Mouse (Mus musculus): ENCODE data around the gene Pnliprp2.

The Pnliprp2 gene

DNA sequence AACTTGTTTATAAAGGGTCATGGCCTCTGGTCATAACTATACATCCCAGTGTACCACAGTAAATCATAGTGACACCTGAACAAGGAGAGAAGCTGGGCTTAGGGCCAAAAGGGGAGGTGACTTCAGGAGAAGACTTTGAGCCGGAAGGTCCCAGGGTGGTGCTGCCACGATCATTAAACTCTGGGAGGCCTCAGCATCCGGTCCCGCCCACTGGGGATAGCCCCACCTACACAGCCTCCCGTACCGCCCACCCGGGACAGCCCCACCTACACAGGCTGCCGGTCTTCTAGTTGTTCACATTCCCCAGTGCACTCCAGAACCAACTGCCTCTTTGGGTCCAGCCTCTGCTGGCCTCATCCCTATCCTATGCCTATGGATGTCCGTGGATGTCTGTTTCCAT is at the start of gene Pnliprp2:
TSS of gene Pnliprp2 (plus strand) at position 297 of the 400 bp plus-strand sequence.
- no peak for DNase-seq

DNA sequence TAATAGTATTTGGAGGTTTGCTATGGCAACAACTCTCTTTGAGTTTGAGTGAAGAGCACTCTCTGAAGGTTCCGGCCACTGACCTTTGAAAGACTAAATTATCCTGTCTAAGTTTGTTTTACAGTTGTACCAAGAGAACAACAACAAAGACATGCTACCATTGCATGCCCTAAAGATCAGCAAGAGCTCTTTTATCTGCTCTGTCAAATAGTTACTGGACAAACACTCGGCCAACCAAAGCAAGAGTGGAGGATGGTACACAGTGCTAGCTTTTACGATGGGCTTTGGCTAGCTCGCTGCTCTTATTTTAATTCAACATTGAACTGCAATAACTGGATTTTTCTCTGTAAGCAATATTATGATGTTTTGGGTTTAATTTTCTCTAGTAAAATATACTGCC is 41.6 kb upstream of the Pnliprp2 start:
- peak; percentile 48 for DNase-seq

DNA sequence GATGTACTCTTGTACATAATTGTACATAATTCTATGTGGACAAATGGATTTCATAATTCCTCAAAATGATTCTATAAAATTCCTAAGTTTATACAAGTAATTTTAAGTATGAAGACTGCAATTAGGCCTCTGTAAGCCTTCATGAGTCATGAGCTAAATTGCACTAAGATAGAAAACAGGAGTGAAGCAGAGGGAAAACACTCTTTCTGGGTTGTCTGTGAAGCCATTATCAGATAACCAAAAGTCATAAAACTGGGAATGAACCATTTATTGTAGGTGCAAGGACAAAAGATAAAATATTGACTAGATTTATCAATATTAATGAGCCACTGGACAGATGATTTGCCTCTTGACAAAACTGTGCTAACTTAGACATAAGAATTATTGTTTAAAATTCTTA is 39.1 kb upstream of the Pnliprp2 start:
- DNase-seq: no peak

DNA sequence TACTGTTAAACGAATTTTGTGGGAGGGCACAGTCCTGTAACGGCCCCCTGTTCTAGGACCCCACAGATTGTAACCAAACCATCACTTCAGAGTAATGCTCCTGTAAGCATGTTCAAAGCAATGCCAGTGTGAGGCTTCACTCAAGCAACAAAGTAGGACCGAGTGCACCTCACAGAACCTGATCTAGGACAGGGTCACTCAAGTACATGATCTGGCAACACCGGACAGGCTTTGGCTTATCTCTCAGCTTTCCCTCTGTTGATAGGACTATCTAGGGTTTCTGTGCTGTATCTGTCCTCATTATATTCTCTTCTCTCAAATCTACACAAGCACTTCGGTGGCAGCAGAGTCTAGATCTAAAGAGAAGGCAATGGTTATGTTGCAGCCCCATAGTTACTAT is 33.0 kb upstream of the Pnliprp2 start:
- DNase-seq: peak; percentile 61

DNA sequence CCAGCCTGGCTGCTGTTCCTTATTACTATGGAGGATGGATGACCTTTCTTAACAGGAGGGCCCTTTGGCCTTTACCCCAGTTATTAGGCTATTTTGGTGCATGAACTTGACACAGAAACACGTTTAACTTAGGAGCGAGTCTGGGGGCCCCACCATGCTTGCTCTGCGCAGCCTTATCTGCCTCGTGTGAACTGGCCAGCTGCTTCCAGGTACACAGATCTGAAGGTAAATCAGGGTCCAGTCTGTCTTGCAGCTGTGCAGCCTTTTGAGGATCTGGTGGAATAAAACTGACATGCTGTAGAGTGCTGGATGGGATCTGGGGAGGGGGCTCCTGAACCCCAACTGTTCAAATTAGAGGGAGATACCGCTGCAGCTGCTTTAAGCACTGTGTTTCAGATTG is 31.8 kb upstream of the Pnliprp2 start:
- DNase-seq: peak; percentile 87

DNA sequence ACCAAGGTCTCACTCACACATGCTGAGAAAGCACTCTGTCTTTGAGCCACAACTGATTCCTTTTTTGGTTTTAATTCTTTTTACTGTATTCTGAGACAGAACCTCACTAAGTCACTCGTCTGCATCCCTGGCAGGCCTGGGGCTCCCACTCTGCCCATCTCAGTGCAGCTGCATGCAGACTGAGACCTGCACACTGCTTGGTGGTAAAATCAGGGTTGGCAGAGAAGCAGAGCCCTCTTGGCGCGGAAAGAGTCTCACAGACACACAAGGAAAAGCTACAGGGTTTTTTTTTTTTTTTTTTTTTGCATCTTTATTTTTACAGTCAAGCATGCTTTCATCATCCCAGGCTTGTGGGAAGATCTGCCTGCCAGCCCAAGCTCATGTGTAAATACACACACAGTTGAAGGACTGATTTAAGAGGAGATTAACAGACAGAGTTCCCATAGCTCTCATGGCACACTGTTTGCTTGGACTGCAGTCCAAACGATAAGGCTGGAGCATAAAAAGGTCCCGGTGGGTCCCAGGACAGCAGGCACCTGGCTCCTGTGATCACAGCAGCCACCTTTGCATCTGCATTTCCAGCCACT is 31.0 kb upstream of the Pnliprp2 start, which contains the start of gene Pnliprp1:
TSS of gene Pnliprp1 (plus strand) at position 443 of the 587 bp plus-strand sequence.
- no peak for DNase-seq

DNA sequence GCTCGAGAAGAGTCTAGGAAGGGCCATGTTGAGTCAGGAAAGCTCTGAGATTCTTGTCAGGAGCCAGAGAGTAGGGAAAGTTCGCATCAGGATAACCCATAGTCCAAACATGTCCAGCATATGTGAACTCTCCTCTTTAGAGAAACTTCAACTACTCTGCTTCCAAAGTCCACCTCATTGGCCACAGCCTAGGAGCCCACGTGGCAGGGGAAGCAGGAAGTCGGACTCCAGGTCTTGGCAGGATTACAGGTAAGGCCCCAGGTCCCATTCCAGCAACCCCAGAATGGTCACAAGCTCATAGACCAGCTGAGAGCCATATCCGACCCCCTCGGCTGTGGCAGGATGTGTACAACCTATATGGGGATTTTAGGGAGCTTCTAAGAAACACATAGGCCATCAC is 26.3 kb upstream of the Pnliprp2 start:
- peak; percentile 82 for DNase-seq

DNA sequence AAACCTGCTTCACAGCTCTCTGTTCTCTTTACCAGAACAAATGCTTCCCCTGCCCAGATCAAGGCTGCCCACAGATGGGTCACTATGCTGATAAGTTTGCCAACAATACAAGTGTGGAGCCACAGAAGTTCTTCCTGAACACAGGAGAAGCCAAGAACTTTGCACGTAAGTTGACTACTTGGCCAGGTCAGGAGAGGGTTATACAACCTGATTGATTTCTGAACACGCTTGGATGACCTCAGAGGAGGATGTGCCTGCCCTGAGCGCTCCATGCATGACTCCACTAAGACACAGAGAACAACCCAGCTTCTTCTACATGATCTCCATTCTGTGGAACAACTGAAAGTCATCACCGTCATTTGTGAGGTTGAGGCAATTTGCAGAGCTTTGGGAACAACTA is 21.4 kb upstream of the Pnliprp2 start:
- peak; percentile 68 for DNase-seq

DNA sequence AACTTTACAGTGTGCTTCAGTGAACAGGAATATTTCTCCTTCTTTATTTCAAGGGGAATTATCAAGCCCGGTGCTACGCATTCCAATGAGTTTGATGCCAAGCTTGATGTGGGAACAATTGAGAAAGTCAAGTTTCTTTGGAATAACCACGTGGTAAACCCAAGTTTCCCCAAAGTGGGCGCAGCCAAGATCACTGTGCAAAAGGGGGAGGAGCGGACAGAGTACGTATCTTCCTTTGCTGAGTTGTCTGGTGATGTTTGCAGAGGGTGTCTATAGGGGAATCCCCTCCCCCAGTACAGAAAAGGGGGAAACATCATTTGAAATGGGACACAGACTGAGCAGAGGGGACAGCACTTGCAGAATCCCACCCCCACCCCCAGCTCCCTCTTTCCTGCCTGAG is 18.5 kb upstream of the Pnliprp2 start:
- peak; percentile 71 for DNase-seq

DNA sequence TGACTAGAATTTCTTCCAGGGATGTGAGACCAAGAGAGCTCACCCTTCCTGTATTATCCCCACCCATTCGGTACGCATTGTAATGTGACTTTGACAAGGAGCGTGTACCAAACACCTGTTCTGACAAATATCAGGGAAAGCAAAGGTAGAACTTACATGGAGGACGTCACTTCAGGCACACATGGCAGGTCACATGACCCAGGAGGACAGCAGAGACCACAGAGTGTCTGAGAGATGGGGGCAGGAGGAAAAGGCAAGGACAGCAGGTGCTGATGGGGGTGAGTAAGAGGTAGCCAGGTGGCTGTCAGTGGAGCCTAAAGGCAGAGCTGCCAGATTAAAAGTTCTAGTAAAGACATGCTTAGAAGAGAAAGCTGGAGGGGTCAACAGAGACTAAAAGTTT is 16.8 kb upstream of the Pnliprp2 start:
- peak; percentile 56 for DNase-seq

DNA sequence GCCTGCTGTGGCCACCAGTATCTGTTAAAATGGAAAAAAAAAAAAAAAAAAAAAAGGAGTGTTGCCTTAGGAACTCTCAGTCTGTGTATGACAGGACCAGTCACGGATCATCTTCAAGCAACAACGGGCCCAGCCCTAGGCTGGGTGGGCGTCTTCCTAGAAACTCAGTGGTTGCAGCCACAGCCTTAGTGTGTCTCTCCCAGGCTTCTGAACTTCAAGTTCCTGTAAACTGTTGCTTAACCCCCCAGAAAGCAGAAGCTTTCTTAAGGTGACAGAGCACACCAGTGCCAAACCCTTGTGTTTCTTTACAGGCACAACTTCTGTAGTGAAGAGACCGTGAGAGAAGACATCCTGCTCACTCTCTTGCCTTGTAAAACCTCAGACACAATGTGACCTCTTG is 15.8 kb upstream of the Pnliprp2 start:
- DNase-seq: no peak

DNA sequence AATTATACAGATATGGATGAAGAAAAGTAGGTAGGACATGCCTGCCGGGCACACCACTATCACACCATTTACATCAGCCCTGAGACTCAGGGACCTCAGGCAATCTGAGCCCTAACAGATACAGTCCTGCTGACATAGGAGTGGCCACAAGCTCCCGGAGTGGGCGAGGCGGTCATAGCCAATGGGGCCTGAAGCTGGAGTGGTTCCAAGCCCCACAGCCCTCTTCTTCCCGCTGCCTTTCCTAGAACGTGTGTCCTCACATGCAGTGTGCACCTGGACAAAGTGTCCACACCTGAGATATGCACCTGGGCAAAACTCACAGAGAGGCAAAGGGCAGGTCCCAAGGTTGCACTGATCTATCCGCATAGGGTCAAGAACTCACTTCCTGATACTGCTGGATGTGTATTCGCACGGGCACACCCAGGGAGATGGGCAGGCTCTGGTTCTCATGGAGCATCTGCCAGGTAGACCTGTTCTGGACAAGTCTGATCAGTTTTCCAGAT is 12.0 kb upstream of the Pnliprp2 start:
- DNase-seq: peak; percentile 89

DNA sequence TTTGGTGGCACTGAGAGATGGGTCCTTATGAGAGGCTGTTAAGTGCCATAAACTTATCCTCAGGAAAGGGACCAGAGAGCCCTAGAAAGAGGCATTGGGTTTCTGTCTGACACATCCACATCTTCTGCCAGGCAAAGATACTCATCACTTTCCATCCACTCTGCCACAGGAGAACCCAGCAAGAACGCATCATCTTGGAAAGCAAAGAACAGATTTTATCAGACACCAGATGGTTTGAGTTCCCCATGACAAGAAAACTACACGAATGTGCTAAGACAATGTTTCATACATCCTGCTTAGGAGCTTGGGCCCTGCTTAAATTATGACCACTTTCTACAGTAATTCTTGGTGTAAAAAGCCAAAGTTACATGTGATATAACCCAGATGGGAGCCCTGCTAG is 8.7 kb upstream of the Pnliprp2 start:
- peak; percentile 34 for DNase-seq

DNA sequence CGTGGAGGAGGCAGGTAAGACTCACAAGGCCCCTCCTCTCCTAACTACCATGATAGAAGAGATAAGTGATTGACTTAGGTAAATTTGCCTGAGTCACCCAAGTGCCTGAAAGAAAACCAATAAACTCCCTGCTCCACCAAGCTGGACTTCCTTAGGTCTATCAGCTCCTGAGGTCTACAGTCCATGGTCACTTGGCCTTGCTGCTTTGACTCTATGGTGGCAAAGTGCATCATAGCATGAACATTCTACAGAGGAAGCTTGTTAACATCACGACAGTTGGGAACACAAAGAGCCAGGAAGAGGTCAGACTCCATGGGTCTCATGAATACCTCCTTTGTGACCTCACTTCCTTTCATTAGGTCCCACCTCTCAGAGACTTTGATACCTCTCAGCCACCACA is 8.0 kb upstream of the Pnliprp2 start:
- peak; percentile 76 for DNase-seq

DNA sequence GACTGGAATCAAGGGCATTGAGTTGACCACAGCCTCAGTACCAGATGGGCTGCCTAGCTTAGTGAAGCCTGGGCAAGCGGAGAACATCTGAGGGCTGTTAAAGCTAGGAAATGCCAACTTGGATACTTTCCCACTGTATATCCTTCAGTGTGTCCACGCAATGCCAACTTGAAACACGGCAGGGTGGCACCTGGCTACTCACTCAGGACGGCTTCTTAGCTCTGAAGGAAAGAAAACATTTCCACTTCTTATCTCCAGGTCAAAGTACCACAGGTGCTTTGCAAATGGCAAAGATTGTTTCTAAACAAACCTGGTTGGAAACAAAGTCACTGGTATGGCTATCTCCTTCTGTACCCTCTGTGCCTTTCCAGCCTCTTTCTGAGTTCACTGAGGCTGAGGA is 648 bp upstream of the Pnliprp2 start:
- no peak for DNase-seq

DNA sequence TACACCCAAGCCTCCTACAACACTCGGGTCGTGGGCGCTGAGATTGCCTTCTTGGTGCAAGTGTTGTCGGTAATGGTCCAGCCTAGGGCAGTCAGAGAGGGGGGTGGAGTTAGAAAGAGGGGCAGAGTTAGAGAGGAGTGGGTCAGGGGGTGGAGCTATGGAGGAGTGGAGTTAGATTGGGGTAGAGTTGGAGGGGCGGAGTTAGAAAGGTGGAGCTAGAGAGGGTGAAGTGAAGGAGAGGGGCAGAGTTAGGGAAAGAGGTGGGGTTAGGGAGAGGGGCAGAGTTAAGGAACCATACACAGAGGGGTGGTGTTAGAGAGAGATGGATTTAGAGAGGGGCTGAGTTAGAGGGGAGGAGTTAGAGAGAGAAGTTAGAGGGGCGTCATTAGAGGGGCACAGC is 2.8 kb downstream of the Pnliprp2 start:
- DNase-seq: no peak

DNA sequence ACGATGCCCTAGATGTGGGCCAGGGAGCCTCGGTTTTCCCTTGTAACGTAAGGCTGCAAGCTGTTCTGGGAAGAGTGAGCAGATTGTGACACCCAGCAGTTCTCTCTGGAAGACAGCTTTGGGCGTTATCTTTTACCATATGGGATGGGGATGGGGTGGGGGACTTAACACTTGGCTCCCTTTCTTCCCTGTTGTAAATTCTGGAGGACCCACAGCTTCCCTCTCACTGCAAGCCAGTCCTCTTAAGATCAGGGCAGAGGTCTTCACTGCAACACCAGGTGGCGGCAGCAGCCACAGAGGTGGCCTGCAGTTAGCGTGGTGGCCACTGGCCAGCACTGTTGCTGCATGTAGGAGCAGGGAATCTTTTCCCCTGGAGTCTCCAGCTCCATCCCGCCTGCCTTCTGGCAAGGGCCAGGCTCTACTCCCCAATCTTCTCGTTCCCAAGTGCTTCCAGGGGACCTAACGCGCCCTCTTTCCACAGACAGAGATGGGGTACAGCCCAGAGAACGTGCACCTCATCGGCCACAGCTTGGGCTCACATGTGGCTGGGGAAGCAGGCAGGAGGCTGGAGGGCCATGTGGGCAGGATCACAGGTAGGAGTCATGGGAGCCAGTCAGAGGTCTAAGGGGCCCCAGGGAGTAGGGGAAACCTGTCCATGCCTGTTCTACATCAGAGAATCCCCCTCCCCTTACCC is 3.5 kb downstream of the Pnliprp2 start:
- DNase-seq: peak; percentile 94

DNA sequence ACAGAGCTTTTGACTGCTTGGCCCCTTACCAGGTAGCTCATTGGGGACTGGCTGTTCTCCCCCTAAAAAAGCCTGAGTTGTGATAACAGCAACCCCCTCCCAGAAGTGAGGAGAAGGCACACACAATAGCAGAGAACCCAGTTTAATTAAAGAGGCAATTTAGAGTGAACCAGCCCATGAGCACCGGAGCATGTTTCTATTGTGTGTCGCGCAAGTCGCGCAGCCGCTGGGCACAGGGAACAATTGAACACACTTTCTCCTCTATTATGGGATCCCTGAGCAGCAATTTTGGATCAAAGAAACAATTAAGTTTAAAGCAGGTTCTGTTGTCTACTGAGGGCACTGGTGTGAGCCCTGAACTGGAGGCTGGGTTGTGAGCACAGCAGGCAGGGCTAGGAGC is 7.8 kb downstream of the Pnliprp2 start:
- no peak for DNase-seq

DNA sequence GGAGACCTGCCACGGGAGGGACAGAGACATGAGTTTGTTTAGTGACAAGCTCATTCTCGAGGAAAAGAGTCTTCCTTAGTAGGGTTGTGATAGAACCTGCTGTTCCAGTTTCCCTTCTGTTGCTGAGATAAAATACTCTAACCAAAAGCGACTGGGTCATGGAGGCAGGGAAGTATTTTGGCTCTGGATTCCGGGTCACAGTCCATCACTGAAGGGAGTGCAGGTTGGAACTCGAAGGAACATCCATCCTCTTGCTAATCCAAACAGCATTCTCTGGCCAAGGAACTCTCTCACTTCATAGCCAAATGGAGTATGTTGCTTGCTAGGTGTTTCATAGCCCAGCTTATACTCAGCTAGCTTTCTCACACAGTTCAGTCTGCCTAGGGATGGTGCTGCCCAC is 16.9 kb downstream of the Pnliprp2 start:
- DNase-seq: no peak

DNA sequence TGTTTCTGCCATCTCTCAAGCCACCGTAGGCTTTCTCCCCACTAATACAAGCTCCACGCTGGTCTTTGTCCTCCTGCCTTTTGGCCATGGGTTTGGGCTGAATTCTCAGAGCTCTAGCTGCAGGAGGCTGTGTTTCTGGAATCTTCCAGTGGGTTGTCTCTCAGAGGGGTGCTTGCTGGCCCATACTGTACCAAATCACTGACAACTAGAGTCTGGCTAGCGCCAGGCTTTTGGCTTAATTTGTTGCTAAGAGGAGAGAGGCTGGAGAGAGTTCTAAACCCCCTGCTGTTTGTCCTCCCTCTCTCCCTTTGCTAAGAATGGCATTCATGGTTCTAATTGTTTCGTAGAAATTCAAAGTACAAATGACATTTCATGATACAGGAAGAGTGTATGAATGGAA is 22.0 kb downstream of the Pnliprp2 start:
- DNase-seq: no peak

DNA sequence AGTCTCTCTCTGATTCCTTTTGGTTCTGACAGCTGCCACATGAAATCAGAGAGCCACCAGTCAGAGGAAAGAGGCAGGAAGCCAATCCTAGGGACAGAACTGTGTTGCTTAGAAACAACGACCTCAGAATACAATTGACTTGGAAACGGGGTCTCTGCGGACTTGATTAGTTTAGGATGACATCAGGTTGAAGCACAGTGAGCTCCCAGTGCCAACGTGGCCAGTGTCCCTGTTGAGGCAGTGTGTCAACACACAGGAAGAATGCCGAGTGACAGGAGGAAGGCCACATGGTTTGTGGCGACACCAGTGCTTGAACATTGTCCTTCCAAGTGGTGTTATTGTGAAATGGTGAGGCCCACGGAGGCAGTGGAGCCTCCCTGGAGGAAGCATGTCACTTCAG is 24.4 kb downstream of the Pnliprp2 start:
- DNase-seq: no peak

DNA sequence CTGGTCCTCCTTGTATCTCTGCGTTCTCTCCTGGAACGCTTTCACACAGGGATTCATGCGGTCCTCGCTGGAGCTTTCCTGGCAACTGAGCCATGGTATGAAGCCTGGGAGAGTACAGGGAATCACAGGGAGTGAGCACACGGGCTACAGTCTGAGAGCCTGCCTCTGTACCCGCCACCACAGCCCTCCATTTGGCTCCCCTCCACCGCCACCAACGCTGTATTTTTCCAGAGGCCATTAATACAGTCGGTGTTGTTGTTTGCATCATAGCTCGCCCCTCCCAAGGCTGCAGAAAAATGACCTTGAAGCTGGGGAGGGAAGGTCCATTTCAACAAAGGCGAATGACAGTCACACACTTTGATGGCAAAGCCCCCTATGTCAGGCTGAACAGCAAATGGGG is 29.7 kb downstream of the Pnliprp2 start:
- no peak for DNase-seq

DNA sequence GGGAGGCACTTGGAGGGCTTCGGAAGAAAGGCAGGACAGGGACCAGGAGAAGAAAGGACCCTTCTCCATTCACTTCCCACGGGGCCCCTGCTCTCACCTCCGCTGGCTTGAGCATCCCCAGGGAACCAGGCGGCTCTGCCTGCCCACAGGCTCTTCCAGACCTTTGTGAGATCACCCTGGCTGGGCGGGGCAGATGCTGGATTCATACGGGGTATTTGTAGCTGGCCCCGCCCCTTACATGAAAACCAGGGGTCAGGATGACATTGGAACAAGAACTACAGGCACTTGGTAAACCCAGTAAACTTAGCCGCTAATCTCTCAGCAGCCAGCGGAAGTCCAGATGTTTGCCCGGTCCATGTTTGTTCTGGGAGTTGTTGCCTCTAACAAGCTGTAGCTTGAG is 34.8 kb downstream of the Pnliprp2 start, which contains the start of gene 1700019N19Rik:
TSS of gene 1700019N19Rik (minus strand) at position 178 of the 400 bp plus-strand sequence.
- no peak for DNase-seq

DNA sequence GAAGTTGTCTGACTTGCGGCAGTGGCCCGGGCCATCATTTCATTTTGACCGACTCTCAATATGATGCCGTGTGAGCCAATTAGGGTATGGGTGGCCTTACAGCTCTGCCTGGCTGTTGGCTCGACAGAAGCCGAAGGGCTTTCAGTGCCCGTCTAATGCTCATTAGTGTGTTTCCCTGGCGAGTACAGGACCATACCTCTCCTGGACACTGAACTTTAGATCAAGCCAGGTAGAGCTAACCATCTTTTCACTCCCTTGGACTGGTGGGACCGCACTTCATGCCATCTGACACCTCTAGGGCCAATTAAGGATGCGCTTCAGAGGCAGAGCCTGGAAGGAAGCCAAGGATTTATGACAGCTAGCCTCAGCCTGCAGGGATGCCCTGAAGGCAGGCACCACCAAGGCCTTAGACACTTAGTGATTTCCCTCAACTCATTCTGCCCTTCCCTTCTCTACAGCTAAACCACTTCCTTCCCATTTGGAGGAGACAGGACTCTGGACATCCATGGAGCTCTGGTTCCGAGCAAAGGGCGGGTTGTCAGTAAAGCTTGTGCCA is 35.7 kb downstream of the Pnliprp2 start:
- no peak for DNase-seq

All from heart, adult 11 months (tissue).